Mouse (Mus musculus) megakaryocyte, embryonic 14.5 days (primary cell): Measurements from ENCODE around the gene Cfap97d1. TPM values are rescaled to one million over a fixed set of nuclear protein-coding genes. Genes with fewer than 3 reads are reported as not detected.

Experiments used
- H3K27me3 ChIP-seq: replicated peaks from 2 replicates; pipeline ENCODE3; 2012; ENCODE audit warnings: inconsistent platforms
- H3K36me3 ChIP-seq: replicated peaks from 2 replicates; pipeline ENCODE3; 2012; ENCODE audit warnings: low read length, inconsistent platforms, mixed read lengths
- H3K4me1 ChIP-seq: 2 replicates; pipeline ENCODE4 v1.6.1; 2012; ENCODE audit warnings: inconsistent platforms
- H3K4me3 ChIP-seq: replicated peaks from 2 replicates; pipeline ENCODE3; 2012; ENCODE audit warnings: moderate library complexity, mild to moderate bottlenecking, inconsistent platforms
- H3K9me3 ChIP-seq: 2 replicates; pipeline ENCODE4 v1.6.1; 2012; ENCODE audit warnings: inconsistent platforms
- FLI1 ChIP-seq: IDR thresholded peaks from 2 replicates; pipeline ENCODE4 v1.6.1; 2012; ENCODE audit warnings: low read length, inconsistent platforms, mixed read lengths
- GATA1 ChIP-seq: IDR thresholded peaks from 3 replicates; pipeline ENCODE4 v1.6.1; 2012; ENCODE audit warnings: mixed read lengths, low read length, inconsistent platforms, borderline replicate concordance
- polyA plus RNA-seq: library from polyadenylated mRNA; stranded (reverse); fragments of >175 nt; gene quantifications from 2 replicates; pipeline ENCODE4 v1.2.3, GENCODE M21; 2012; ENCODE audit warnings: low replicate concordance; ENCODE audit not compliant: insufficient read depth

The Cfap97d1 gene
- polyA plus RNA-seq, 1 experiment, result not detected

GRCm38 (mm10) chr11:102029966-102030365, 45.9 kb downstream of the Cfap97d1 start:
- Histone ChIP-seq H3K9me3 (no peaks in the 10 kb centered on the region), H3K4me1 (peaks cover 26% of the 10 kb centered on the region), H3K4me3 (no peak overlapping the region), H3K36me3 (no peaks in the 10 kb centered on the region), H3K27me3 (peaks cover 64% of the 10 kb centered on the region)
- no peak for TF ChIP-seq FLI1
- TF ChIP-seq GATA1, result no peak

GRCm38 (mm10) chr11:102031149-102031548, 47.1 kb downstream of the Cfap97d1 start:
- H3K27me3 ChIP-seq, result peaks cover 55% of the 10 kb centered on the region
- H3K36me3 ChIP-seq, result no peaks in the 10 kb centered on the region
- TF ChIP-seq GATA1 (no peak), FLI1 (no peak)
- peaks cover 24% of the 10 kb centered on the region for H3K4me1 ChIP-seq
- no peaks in the 10 kb centered on the region for H3K9me3 ChIP-seq
- H3K4me3 ChIP-seq, result no peak overlapping the region

GRCm38 (mm10) chr11:102033055-102033591, 49.0 kb downstream of the Cfap97d1 start:
- Histone ChIP-seq H3K36me3 (no peaks in the 10 kb centered on the region), H3K27me3 (peaks cover 50% of the 10 kb centered on the region), H3K4me1 (peaks cover 8% of the 10 kb centered on the region; the same call in 1 of the 2 replicates), H3K4me3 (no peak overlapping the region), H3K9me3 (no peaks in the 10 kb centered on the region)
- TF ChIP-seq GATA1 (no peak), FLI1 (no peak)

DNA sequence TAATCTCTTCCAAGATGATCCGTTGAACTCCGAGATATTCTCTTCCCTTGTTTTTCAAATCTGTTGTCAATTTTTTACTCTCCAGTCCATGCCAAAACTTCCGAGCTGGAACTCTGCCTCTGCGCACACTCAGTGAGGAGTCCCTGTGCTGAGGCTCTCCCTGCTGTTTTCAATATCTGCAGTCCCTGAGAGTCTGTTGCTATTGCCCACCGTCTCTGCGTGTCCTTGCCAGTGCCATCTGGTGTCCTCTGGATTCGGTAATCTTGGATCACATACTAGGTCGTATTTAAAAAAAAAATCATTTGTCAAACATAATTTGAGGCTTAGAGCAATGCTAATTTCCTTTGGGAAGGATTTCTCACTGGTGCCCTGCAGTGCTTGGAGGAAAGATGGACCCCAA, 50.8 kb downstream of the Cfap97d1 start:
- Histone ChIP-seq H3K4me3 (no peak overlapping the region), H3K36me3 (no peaks in the 10 kb centered on the region), H3K4me1 (peaks cover 12% of the 10 kb centered on the region; the same call in 1 of the 2 replicates), H3K9me3 (no peaks in the 10 kb centered on the region), H3K27me3 (peaks cover 44% of the 10 kb centered on the region)
- TF ChIP-seq FLI1 (no peak), GATA1 (no peak)

DNA sequence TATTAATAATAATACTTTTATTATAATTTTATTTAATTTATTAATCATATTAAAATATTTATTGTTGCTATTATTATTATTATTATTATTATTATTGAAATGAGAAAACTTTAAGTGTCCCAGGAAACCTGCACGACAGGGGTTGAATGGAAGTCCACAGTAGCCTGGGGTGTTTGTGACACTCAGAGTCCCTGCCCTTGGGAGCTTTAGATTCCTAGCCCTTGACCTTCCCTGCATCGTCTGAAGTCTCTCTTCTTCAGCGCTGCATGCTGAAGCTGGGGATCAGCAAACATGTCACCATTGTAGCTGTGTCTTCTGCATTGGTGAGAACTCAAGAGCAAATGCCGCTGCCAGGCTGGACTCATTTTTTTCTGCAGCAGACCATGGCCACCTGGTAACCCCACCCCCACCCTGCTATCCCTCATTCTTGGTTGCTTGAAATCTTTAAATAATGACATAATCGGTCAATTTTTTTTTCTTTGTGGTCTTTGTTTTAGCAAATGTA, 51.4 kb downstream of the Cfap97d1 start:
- H3K4me1 ChIP-seq, result peaks cover 9% of the 10 kb centered on the region; the same call in 1 of the 2 replicates
- H3K27me3 ChIP-seq, result peaks cover 38% of the 10 kb centered on the region

GRCm38 (mm10) chr11:102036336-102036735, 52.3 kb downstream of the Cfap97d1 start:
- Histone ChIP-seq H3K27me3 (peaks cover 32% of the 10 kb centered on the region), H3K4me3 (no peak overlapping the region), H3K4me1 (peaks cover 11% of the 10 kb centered on the region), H3K36me3 (no peaks in the 10 kb centered on the region), H3K9me3 (no peaks in the 10 kb centered on the region)
- TF ChIP-seq FLI1 (no peak), GATA1 (no peak)

More for the DNA sequence above, 51.4 kb downstream of the Cfap97d1 start:
- no peaks in the 10 kb centered on the region for H3K9me3 ChIP-seq
- H3K4me3 ChIP-seq, result no peak overlapping the region
- no peak for TF ChIP-seq GATA1
- TF ChIP-seq FLI1, result no peak
- no peaks in the 10 kb centered on the region for H3K36me3 ChIP-seq

GRCm38 (mm10) chr11:102037789-102038188, 53.7 kb downstream of the Cfap97d1 start:
- no peak for TF ChIP-seq FLI1
- no peak for TF ChIP-seq GATA1

GRCm38 (mm10) chr11:102039487-102040137, 55.5 kb downstream of the Cfap97d1 start:
- peaks cover 37% of the 10 kb centered on the region for H3K27me3 ChIP-seq
- TF ChIP-seq FLI1 (no peak), GATA1 (no peak)
- H3K4me3 ChIP-seq, result no peak overlapping the region
- peaks cover 2% of the 10 kb centered on the region; the same call in 1 of the 2 replicates for H3K9me3 ChIP-seq
- no peaks in the 10 kb centered on the region for H3K36me3 ChIP-seq
- peaks cover 16% of the 10 kb centered on the region for H3K4me1 ChIP-seq

More at GRCm38 (mm10) chr11:102037789-102038188, 53.7 kb downstream of the Cfap97d1 start:
- Histone ChIP-seq H3K36me3 (no peaks in the 10 kb centered on the region), H3K4me1 (peaks cover 16% of the 10 kb centered on the region), H3K4me3 (no peak overlapping the region), H3K27me3 (peaks cover 32% of the 10 kb centered on the region), H3K9me3 (no peaks in the 10 kb centered on the region)

DNA sequence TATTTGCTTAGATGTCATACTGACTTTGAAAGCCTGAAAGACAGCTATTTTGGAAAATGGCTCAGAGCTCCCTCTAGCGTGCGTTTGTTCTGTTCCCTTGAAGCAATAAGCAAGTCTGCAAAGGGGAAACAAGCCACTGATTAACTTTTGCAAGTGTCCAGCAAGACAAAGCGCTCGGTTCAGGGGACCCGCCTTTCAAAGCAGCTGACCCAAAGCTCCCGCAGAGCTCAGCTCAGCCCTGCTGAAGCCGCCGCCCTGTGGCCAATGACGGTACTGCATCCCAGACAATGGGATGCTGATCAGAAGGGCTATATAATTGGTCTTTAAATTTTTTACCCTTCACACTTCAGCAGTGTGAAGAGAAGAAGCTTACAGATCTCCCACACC, 56.1 kb downstream of the Cfap97d1 start:
- Histone ChIP-seq H3K36me3 (no peaks in the 10 kb centered on the region), H3K4me1 (peaks cover 16% of the 10 kb centered on the region), H3K27me3 (peaks cover 40% of the 10 kb centered on the region), H3K4me3 (no peak overlapping the region), H3K9me3 (peaks cover 7% of the 10 kb centered on the region)
- TF ChIP-seq GATA1 (no peak), FLI1 (no peak)

- Histone ChIP-seq H3K36me3 (no peaks in the 10 kb centered on the region), H3K4me1 (peaks cover 16% of the 10 kb centered on the region), H3K9me3 (peaks cover 12% of the 10 kb centered on the region), H3K4me3 (no peak overlapping the region), H3K27me3 (peaks cover 42% of the 10 kb centered on the region)
- no peak for TF ChIP-seq GATA1
- TF ChIP-seq FLI1, result no peak
These were observed 56.6 kb downstream of the Cfap97d1 start for GRCm38 (mm10) chr11:102040646-102041045.
